Mouse (Mus musculus): ENCODE measurements at regions not wholly inside any gene's neighbourhood (a gene's known extent, or its start where the extent isn't known, plus 50 kb on each side); places are given as distances from the start of the nearest gene placed in this dataset.
"Not testable (repeated sequence)": the region's sequence is repeated elsewhere in the genome, so short reads cannot be mapped to it uniquely, and the experiment has no call there.

DNA sequence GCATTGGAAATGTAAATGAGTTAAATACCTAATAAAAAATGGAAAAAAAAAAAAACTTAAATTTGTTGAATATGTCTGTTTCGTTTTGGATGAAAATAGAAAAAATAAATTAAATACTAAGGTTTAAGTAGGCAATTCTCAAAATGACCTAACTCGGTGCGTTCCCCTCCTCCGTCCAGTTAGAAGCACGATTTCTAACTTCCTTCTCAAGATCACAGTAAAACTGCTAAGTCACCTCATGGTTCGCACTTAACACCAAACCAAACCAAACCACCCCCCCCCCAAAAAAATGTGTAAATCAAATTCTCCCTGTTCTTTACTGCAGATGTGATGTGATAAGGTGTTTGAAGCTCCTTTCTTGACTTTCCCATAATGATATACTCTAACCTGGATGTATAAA lies 296.8 kb downstream of the Rprm start:
- not testable (repeated sequence) for TF ChIP-seq CTCF, EP300 (IDR thresholded peaks at IDR 0.05; ENCODE audit: low read depth)

All from liver, postnatal 0 days (tissue).